Mouse (Mus musculus): ENCODE measurements at regions not wholly inside any gene's neighbourhood (a gene's known extent, or its start where the extent isn't known, plus 50 kb on each side); places are given as distances from the start of the nearest gene placed in this dataset.

GRCm38 (mm10) chr17:47140969-47141842 is 130.8 kb upstream of the Ubr2 start:
- peak; percentile 53 for DNase-seq (ENCODE audit: low spot score)

GRCm38 (mm10) chr17:47140241-47140968 is 130.0 kb upstream of the Ubr2 start:
- DNase-seq (ENCODE audit: low spot score): peak; percentile 56

- DNase-seq (ENCODE audit: low spot score): peak; percentile 91
These were observed 129.4 kb upstream of the Ubr2 start for GRCm38 (mm10) chr17:47139730-47140231.

- peak; percentile 5 for DNase-seq (ENCODE audit: low spot score)
These were observed 128.8 kb upstream of the Ubr2 start for GRCm38 (mm10) chr17:47139171-47139617.

- DNase-seq (ENCODE audit: low spot score): no peak
These were observed 127.8 kb upstream of the Ubr2 start for GRCm38 (mm10) chr17:47138174-47138573.

GRCm38 (mm10) chr17:47135391-47135790 is 125.0 kb upstream of the Ubr2 start:
- no peak for DNase-seq (ENCODE audit: low spot score)

GRCm38 (mm10) chr17:47133785-47134184 is 123.4 kb upstream of the Ubr2 start:
- DNase-seq (ENCODE audit: low spot score): no peak

GRCm38 (mm10) chr17:47127571-47127970 is 117.2 kb upstream of the Ubr2 start:
- DNase-seq (ENCODE audit: low spot score): no peak

- no peak for DNase-seq (ENCODE audit: low spot score)
These were observed 113.2 kb upstream of the Ubr2 start for GRCm38 (mm10) chr17:47123576-47123975.

GRCm38 (mm10) chr17:47122221-47122620 is 111.9 kb upstream of the Ubr2 start:
- DNase-seq (ENCODE audit: low spot score): no peak

GRCm38 (mm10) chr17:47118010-47118409 is 107.7 kb upstream of the Ubr2 start:
- DNase-seq (ENCODE audit: low spot score): no peak

GRCm38 (mm10) chr17:47115754-47116153 is 105.4 kb upstream of the Ubr2 start:
- peak; percentile 22 for DNase-seq (ENCODE audit: low spot score)

- DNase-seq (ENCODE audit: low spot score): no peak
These were observed 104.8 kb upstream of the Ubr2 start for GRCm38 (mm10) chr17:47115141-47115540.

- DNase-seq (ENCODE audit: low spot score): no peak
These were observed 104.4 kb upstream of the Ubr2 start for GRCm38 (mm10) chr17:47114736-47115135.

GRCm38 (mm10) chr17:47112556-47113225 is 102.3 kb upstream of the Ubr2 start:
- no peak for DNase-seq (ENCODE audit: low spot score)

- no peak for DNase-seq (ENCODE audit: low spot score)
These were observed 100.5 kb upstream of the Ubr2 start for GRCm38 (mm10) chr17:47110836-47111235.

- no peak for DNase-seq (ENCODE audit: low spot score)
These were observed 94.0 kb upstream of the Ubr2 start for GRCm38 (mm10) chr17:47104328-47104727.

- DNase-seq (ENCODE audit: low spot score): no peak
These were observed 84.8 kb upstream of the Ubr2 start for GRCm38 (mm10) chr17:47095191-47095590.

- DNase-seq (ENCODE audit: low spot score): no peak
These were observed 81.7 kb upstream of the Ubr2 start for GRCm38 (mm10) chr17:47092076-47092475.

- DNase-seq (ENCODE audit: low spot score): peak; percentile 19
These were observed 79.4 kb upstream of the Ubr2 start for GRCm38 (mm10) chr17:47089769-47090168.

- no peak for DNase-seq (ENCODE audit: low spot score)
These were observed 58.9 kb upstream of the Ubr2 start for GRCm38 (mm10) chr17:47069206-47069605.

- no peak for DNase-seq (ENCODE audit: low spot score)
These were observed 55.0 kb upstream of the Ubr2 start for GRCm38 (mm10) chr17:47065307-47065901.
